Mouse (Mus musculus) Muller cell, postnatal 12 days (primary cell): ENCODE results near the gene Slc16a8.
"Not testable (repeated sequence)": the region's sequence is repeated elsewhere in the genome, so short reads cannot be mapped to it uniquely, and the experiment has no call there.

ENCODE experiments used
- DNase-seq: peaks from one replicate; pipeline ENCODE4 v3.0.0-alpha.2; 2015; ENCODE audit errors: inconsistent ontology term

Slc16a8 gene

DNA sequence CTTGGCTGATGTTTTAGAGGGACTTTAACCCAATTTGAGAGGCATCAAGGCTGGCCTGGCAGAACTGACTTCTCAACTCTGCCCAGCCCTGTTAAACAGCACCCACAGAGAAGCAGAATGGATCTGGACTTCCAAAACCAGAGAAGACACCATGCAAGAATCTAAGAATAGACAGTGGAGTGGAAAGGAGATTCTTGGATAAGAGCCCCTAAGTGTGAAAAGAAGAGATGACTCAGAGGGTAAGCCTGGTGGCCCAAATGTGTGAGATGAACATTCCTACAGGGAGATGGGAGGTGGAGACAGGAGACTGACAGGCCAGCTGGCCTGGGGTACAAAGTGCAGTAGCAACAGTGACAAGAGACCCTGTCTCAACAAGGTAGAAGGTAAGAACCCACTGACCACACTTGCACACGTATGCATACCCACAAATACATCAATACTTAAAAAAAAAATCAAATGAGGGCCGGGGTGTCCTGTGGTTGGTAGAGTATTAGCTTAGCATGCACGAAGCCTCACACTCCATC lies 8.3 kb upstream of the Slc16a8 start:
- DNase-seq: peak; percentile 33

DNA sequence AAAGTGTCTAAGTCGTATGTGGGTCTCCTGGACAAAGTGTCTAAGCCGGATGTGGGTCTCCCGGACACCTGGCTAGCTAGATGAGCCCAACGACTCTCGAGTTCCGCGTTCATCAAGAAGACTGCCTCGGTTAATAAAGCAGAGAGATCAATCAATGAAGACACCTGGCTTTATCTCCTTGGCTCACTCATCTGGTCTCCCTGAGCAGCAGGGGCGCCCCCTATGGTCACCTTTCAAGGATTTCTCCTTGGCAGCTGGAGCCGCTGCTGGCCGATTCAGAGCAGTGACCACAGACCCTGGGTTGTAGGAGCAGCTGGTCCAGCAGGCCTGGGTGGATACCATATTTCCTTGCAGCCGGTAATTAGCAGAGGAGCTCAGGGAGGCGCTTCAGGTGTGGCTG lies 7.8 kb upstream of the Slc16a8 start:
- DNase-seq: no peak

DNA sequence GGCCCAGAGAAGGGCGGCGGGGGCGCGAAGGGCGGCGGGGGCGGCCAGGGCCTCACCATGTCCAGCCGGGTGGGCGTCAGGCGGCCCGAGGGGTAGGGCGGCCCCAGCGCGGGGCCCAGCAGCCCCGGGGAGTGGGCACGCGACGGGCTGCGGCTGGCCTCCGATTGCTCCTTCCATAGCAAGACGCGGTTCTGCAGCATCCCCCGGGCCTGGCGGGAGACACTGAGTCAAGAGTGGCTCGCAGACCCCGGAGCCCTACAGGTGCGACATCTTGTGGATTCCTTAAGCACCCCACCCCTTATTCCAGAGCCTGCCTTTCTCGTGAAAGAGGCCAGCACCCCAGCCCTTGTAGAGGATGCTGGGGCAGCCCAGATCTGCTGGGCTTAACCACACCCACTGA lies 7.2 kb upstream of the Slc16a8 start:
- no peak for DNase-seq

GRCm38 (mm10) chr15:79261095-79261725 lies 6.6 kb upstream of the Slc16a8 start:
- DNase-seq: peak; percentile 46

DNA sequence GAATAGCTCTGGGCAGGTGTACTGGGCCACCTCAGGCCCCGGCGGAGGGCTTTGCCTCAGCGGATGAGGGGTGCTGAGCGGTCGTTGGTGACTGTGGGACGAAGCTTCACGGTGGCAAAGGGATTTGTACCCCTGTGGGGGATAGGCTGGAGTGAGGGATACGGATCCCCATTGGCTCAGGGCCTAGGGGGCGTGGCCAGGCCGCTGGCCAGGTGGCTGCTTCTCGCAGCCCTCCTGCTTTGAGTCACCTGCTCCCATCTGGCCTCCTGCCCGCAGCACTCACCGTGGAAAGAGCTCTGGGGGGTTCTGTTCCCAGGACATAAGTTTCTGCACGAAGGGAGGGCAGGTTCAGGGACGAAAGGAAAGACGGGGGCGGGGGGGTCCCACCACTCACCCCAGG lies 4.0 kb upstream of the Slc16a8 start:
- DNase-seq: no peak

GRCm38 (mm10) chr15:79252580-79252979 lies 2.0 kb downstream of the Slc16a8 start:
- DNase-seq: no peak

- DNase-seq: no peak
These were observed 2.6 kb downstream of the Slc16a8 start for GRCm38 (mm10) chr15:79251781-79252491.

- DNase-seq: no peak
These were observed 3.4 kb downstream of the Slc16a8 start for GRCm38 (mm10) chr15:79251168-79251567.

DNA sequence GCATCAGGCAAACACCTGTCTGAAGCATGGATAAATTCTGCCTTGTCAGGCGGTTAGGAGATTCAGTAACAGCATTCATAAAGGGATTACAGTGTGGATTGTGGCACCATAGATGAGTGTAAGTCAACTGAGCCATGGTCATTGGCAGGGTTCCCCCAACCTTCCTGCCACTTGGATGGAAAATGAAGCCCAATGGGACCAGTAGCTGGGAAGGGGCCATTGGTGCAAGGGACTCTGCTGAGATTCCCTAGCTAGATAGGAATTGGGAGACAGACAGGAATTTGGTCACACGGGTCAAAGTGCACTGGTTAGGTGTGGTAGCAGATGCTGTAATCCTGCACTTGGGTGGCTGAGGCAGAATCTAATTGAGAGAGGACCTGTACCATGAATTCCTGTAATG lies 4.3 kb downstream of the Slc16a8 start:
- no peak for DNase-seq

DNA sequence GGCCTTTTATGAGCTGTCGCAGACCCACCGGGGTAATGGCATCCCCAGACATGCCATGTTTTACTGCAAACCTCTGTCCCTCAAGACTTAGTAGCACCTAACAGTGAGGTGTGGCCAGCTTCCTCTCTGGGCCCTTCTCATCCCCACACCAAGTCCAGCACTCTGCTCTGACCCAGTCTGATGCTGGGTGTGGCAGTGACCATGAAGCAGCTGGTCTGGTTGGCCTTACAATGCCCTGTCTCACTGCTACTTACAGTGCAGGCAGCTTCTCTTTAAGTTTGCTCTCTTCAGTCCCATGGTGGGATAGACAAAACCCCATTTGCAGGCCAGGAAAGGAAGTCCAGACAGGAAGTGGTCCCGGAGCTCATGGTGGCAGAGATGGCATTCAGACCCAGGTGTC lies 9.2 kb downstream of the Slc16a8 start:
- no peak for DNase-seq

GRCm38 (mm10) chr15:79244071-79244893 lies 10.3 kb downstream of the Slc16a8 start:
- peak; percentile 30 for DNase-seq

DNA sequence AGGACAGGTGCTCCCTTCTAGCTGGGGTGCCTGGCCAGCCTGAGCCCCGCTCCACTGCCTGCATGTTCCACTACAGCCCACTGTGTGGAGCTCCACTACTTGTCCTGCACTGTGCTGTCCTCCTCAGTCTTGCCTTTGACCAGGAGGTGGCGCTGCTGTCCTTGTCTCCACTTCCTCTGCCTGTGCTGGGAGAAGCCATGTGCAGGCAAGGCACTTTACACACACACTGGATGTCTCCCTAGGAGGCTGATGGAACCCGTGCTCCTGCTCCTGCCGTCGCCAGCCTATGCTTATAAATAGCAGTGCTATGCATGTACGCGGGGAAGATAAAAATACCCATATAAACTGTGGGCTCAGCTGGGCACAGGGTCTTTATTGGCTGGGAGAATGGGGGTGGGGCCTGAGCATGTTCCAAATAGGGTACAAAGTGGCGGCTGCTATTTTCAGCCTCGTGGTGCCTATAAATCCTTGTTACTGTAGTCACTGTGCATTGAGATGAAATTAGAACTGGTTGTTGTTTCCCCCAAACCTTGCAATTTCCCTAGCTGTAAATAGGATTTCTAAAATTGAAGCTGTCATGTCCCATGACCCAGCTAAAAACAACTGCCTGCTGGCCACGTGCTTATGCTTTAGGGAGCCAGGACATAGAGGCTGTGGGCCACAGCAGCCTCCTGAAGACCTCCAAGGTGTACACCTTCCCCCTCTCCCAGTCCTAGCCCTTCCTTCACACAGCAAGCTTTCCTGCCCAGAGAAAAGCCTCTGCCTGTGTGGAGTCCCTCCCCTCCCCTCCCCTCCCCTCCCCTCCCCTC lies 11.1 kb downstream of the Slc16a8 start:
- DNase-seq: peak; percentile 92

DNA sequence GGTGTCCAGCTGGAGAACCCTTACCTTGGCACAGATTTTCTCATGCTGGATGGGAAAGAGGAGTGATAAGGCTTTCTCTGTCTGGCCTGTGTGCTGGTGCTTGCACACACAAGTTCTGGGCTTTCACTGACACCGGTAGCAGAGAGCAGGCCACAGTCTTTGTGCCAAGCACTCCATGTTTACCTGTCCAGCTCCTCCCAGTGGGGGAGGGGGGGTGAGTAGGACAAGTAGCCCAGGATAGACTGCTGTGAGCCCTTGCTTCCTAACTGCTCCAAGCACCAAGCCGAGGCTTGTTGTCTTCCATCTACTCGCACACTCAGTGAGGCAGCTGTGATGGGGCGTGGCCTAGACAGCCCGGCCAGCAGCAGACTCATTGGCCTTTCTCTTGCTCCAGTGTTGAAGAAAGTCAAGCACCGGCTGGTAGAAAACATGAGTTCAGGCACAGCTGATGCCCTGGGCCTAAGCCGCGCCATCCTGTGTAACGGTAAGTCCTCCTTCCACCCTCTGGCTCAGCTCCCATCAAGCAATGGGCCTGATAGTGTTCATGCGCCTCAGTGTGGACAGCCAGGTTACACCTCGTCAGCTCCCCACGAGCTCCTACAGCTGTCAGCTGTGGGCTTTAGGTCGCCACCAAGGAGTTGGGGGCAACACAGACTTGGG lies 11.9 kb downstream of the Slc16a8 start:
- DNase-seq: no peak

DNA sequence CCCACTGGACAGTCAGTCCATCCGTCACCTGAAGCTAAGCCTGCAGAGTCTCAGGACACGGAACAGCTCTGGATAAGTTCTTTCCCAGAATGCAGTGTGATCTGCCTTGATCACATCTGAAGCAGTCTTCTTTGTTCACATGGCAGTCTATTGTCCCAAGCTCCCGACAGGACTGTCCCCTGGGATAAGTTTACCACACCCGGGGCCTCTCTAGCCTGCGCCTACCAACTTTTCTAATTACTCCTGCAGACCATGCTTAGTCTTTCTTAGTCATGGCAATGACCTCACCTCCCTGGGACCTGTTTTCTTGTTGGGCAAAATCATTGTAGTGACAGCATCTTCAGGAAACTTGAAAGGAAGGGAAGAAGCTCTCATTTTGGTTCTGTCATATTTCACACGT lies 16.5 kb downstream of the Slc16a8 start:
- no peak for DNase-seq

DNA sequence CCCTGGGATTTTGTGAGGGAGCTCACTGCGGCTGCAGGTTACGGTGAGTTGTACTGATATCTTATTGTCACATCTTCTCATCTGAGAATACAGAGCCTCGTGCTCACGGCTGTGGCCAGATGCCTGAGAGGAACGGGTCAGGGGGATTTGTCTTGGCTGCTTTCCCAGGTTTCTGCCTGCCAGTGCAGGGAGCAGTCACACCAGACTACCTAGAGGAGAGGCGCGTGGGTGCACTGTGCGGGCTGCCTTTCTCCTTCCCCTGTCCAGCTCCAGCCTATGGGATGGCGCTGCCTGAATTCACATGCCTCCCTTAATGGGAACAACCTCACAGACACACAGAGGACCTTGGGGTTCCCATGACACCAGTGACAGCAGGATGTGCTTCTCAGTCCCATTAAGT lies 19.3 kb downstream of the Slc16a8 start:
- no peak for DNase-seq

DNA sequence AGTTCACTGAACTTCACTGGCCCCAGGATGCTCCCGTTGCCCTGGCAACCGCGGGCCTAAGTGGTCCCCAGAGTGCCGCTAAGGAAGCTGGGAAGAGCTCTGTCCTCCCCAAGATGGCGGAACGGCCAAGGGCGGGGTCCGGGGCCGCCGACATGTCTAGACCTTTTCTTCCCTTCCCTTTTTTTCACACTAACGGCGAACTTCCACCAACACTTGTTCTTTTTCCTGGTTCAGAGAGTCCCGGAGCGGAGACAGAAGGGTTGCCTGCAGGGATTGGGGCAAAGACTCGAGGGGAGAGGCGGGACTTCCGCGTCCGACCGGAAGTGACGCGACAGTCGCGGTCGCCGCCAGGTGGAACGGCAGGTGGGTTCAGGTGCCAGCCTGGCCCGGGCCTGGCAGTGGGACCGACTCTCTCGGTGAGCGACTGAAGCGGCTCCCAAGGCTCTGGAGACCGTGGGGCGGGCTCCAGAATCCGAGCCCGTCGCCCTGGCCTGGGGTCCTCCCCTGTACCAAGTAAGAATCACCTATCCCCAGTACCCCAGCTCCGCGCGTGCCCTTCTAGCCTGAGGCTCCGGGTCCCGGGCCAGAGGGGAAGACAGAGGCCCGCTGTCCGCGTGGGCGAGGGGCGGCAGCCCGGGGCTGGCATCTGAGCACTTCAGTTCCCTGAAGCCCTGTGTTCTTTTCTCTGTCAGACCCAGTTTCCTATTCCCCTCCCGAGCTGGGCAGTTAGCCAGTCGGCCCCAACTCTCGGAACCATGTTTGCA lies 25.3 kb downstream of the Slc16a8 start, which contains the start of the genes Pick1 and Gm49486:
Pick1 (plus strand) TSS at position 116 of the 764 bp plus-strand sequence.
Gm49486 (plus strand) TSS at position 334 of the 764 bp plus-strand sequence.
- peak; percentile 89 for DNase-seq

DNA sequence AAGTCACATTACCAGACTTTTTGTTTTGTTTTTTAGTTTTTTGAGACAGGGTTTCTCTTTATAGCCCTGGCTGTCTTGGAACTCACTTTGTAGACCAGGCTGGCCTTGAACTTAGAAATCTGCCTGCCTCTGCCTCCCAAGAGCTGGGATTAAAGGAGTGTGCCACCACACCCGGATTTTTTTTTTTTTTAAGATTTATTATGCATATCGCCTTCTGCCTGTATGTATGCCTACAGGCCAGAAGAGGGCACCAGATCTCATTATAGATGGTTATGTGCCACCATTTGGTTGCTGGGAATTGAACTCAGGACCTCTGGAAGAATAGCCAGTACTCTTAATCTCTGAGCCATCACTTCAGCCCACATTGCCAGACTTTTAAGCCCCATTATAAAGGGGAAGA lies 28.8 kb downstream of the Slc16a8 start:
- DNase-seq: not testable (repeated sequence)

DNA sequence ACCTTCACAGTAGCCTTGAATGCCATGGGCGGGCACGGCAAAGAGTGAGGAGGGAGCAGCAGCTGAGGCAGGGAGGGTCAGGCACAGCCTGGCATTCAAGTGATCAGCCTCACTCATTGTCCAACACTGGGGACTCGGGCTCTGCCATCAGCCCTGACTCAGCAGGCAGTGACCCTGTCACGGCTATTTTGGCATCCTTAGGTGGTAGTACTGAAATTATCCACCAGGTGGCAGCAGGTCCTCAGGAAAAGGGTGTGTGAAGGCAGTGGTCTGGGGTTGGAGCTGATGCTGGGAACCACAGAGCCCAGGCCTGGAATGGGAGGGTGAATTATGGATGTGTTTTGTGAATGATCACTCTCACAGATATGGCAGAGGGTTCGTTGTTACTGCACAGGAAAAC lies 29.9 kb downstream of the Slc16a8 start:
- peak; percentile 89 for DNase-seq

DNA sequence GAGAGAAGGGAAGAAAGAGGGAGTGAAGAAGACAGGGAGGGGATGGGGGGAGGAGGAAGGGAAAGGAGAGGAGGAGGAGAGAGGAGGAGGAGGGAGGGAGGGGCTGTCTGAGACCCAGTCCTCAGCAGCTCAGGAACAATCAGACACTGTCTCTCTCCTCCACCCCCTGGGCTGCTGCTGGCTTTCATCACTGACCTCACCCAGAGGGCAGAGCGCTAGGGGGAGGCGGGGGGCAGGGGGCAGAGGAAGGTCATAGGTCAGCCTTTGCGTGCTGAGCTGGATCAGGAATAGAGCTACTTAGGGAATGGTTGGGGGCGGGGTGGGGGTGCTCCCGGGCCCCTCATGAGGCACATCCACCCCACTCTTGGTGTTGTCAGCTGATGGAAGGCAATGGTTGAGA lies 30.9 kb downstream of the Slc16a8 start:
- no peak for DNase-seq

GRCm38 (mm10) chr15:79219572-79219971 lies 35.0 kb downstream of the Slc16a8 start:
- no peak for DNase-seq
